Mouse (Mus musculus): ENCODE measurements around the gene Crmp1.

Crmp1 gene

DNA sequence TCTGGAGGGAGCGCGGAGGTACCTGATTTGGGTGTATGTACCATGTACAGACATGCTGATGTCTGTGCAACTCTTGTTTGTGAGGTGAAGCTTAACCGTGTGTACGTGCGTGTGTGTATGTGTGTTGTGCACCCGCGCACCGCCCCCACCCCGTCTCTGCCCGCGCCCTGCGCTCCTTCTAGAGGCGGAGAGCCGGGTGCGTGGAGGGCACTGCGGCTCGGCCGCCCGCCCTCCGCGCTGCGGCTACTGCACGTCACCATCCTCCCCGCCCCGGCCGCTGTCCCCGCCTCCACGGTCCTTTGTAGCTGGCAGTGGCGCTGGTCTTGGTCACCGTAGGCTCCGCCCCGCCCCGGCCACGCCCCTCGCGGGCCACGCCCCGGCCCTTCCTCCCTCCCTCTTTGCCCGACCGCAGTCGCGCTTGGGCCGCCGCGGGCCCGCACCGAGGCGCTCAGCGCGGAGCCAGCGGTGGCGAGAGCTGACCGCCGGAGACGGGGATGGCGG lies at the start of gene Crmp1:
Crmp1 (plus strand) TSS at position 290 of the 501 bp plus-strand sequence.
- in situ Hi-C loops (cut with MboI; ENCODE audit: low sequenced_read_pairs), result no loop called here

DNA sequence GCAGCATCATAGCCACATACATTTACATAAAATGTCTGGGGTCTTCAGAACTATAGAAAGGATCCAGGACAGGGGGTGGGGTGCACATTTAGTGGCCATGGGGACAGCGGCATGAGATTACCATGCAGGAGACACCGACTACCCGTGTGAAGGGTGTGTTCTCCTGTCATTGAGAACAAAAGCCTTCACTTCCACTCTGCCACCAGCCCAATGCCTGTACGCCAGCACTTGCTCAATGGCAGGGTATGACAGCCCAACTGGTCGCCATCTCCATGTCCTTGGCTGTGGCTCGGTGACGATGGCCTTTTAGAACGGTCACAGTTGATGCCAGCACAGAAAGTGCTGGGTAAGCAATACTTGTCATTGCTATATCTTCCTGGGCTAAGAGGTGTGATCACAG lies 45.5 kb upstream of the Crmp1 start:
- in situ Hi-C loops (cut with MboI; ENCODE audit: low sequenced_read_pairs), result no loop called here

DNA sequence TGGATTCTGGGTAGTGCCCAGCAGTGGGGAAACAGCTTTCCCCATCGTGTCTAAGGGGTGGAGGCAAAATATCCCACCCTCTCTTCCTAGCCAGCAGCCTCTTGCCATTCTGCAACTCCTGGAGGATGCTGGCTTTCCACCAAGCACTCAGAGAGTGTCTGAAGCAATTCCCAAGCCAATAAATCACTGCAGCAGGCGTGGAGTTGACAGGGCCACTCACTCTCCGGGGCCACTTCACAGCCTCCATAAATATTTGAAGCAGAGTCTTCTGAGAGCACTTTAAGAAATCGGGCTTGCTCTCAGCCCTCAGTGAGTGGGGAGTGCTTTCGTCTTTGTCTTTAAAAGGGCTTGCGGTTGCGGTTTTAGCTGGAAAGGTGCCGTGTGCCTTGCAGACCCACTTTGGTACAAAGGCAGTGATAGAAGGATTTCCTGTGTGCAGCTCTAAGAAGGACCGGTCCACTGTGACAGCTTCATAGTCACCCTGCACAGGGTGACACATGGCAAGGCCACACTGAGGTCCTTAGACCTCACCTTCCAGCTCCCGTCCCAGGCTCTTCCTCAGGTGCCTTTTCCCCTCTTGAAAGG lies 45.0 kb upstream of the Crmp1 start:
- in situ Hi-C loops (cut with MboI; ENCODE audit: low sequenced_read_pairs), result no loop called here

DNA sequence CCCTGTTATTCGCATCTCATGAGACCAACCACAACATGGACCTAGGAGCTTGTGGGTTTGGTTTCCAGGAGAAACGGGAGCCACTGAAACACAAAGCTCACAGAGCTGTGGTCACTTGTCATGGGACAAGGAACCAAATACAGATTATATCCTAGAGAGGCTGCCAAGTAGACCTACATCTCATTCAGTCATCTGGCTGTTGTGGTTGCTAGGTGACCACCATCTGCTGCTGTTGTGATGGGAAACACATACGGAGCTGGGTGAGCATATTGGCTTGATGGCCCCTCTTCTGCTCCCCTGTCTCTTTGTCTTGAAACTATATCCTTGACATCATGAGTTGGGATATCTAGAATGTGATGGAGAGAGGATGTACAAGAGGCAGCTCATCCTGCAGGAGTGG lies 44.3 kb upstream of the Crmp1 start:
- in situ Hi-C loops (cut with MboI; ENCODE audit: low sequenced_read_pairs), result no loop called here

DNA sequence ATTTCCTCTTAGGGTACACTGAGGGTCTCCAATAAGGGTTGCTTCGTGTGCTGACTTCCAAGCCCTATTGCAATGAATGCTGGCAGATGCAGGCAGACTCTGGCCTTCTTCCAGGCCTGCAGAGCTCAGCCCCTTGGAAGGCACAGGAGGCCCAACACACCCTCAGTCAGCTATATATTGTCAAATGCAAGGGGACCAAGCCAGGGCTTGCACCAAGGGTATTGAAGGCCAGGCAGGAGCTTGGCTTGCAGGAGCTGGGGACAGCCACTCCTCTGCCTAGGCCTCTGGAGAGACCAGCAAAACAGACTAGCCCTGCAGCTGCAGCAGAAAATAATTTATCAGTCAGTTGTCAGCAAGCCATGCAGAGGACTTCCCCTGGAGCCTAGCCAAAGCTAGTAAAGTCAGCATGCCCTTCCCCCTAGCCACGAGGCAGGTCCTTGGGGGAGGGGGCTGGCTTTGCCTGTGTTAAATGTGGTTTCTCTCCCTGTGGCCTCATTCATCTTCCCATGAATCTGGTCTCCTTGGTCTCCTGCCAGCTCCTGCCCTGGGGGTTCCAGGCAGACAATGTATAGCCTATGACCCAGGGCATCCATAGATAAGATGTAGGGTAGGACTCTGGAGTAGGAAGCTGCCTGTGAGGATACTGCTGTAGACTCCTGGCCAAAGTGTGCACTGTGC lies 43.6 kb upstream of the Crmp1 start:
- in situ Hi-C loops (cut with MboI; ENCODE audit: low sequenced_read_pairs), result no loop called here

DNA sequence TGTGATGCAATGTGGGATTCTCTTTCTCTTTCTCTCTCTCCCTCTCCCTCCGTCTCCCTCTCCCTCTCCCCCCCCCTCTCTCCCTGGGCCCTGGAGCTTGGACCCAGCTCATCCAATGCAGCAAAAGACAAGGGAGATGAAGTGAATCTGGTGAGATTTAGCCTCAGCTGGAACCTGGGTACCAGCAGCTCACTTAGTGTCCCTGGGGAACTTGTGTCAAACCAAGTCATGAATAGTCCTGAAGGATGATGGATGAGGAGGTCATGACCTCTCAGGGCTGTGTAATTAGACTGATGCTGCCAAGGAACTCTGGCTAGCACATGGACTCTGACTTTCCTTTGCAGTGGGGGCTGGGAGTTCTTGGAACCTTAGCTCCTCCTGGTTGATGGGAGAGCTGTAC lies 39.5 kb upstream of the Crmp1 start:
- in situ Hi-C loops (cut with MboI; ENCODE audit: low sequenced_read_pairs), result no loop called here

DNA sequence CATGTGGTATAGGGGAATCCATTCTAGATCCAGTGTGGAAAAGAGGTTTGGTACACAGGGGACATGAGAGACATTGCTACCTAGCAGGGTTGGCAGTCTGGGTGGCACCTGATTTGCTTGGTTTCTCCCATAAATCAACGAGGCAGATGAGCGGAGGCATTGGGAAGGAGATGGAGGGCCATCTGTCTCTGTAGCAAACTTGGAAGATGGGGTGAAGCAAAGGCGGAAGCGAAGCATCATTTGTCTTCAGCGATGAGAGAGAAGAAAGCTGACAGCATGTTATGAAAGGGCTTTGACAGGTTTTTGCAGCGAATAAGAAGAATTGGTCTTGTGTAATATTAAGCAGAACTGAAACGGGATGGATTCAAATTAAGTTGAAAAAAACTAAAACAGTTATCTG lies 36.9 kb upstream of the Crmp1 start:
- in situ Hi-C loops (cut with MboI; ENCODE audit: low sequenced_read_pairs), result no loop called here

DNA sequence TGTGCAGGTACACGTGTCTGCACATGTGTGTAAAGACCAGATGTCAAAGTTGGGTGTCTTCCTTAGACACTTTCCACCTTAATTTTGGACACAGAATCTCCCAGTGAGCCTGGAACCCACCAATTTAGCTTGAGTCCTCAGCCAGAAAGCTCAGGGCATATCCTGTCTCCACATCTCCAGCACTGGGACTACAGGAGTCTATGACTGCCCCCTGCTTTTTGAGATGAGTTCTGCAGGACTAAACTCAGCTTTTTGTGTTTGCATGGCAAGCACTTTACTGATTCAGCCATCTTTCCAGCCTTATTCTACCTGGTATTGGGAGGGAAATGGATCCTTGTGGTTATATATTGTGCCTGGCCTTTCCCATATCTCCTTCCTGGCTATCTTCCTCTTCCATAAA lies 36.3 kb upstream of the Crmp1 start:
- in situ Hi-C loops (cut with MboI; ENCODE audit: low sequenced_read_pairs), result no loop called here

DNA sequence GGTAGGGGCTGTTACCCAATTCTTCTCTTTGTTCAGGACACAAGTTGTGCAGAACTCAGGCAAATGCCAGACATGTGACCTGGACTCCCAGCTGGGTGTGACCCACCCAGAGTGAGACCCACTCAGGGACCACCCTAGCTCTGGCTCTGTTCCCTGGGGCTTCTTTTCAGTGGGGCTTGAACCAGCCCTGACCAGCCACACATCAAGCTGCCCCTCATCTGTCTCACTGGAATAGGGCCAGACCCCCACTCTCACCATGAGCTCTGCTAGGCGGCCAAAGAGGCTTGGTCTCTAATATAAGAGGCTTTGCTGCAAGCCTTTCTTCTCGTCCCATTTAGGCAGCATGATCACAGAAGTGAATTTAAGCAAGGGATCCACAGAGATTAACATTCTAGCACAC lies 35.4 kb upstream of the Crmp1 start:
- in situ Hi-C loops (cut with MboI; ENCODE audit: low sequenced_read_pairs), result no loop called here

DNA sequence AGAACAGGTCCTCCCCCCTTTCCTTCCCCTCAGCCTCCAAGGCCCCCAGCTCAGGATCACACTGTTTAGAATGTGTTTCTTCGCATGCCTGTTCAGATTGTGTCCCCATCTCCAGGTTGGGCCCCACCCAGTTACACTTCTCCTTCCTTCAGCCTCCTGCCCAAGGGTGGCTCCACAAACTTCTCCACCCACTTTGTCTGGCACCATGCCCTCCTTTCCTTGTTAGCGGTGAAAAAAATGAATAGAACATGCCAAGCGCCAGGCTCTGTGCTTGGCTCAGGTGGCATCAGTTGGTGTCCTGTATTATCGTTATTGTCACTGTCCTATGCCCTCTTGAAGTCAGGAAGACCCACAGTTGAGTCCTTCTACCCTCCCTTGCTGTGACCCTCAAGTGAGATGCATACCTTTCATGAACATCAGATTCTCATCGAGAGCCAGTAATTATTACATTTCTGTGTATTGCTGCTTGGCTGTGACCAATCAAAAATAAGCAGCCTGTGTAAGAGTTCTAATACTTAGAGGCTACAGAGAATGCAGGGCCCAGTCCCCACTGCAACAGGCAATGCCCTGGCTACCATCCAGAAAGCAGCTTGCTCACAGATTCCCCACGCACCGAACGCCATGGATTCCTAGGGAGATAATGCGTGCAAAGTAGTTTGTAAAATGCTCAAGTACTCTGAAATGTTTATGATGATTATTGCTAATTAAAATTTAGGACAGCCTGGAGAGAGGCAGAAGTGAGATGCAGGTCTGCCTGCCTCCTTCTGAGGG lies 28.6 kb upstream of the Crmp1 start:
- in situ Hi-C loops (cut with MboI; ENCODE audit: low sequenced_read_pairs), result no loop called here

DNA sequence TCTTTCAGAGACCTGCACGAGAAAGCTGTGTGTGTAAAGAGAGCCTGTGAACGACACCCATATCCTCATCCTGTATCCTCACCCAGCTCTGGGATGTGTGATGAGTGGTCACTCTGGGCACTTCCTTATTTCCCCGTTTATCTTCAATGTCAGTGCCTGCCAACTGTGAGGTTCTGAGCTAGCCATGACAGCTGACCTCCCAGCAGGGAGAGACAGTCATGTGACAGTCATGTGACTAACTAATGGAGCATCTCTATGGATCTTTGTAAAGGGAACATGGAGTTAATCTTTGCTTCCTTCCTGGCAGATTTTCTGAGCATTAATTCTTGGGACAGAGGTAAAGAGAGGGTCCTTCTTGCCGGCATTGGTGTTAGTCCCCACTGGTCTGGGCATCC lies 28.0 kb upstream of the Crmp1 start:
- in situ Hi-C loops (cut with MboI; ENCODE audit: low sequenced_read_pairs), result no loop called here

DNA sequence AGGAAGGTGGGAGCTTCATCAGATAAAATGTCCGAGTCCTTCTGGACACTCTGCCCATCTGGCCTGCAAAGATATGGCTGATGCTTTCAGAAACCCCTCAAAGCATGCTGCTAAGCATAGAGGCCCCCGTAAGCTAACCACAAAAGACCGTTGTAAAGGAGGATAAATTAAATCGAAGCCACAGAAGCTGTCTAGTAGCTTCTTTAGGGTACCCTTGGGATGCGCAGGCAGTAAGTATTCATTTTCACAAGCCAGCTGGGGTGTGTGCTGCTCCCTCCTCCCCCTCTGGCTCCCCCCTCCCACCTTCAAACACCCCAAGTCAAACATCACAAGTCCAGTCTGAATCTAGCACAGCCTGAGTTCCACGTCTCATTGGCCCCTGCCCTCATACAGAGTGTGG lies 27.1 kb upstream of the Crmp1 start:
- in situ Hi-C loops (cut with MboI; ENCODE audit: low sequenced_read_pairs), result no loop called here

DNA sequence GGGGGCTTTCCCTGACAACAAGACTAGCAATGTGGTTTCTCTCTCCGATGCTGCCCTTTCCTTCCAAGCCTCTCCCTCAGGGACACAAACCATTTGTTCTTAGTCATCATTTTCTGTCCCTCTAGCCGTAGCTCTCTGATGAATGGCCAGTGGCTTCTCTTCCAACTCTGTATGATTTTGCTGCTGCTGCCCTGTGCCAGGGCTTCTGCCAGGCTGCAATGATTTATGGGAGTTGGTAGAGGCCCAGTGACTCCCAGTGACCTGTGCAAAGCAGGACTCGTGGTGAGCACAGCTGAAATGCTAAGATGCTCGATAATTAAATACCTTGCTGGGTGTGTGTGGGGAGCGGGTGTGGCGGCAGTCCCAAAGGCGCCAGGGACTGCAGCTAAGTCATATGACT lies 26.5 kb upstream of the Crmp1 start:
- in situ Hi-C loops (cut with MboI; ENCODE audit: low sequenced_read_pairs), result no loop called here

DNA sequence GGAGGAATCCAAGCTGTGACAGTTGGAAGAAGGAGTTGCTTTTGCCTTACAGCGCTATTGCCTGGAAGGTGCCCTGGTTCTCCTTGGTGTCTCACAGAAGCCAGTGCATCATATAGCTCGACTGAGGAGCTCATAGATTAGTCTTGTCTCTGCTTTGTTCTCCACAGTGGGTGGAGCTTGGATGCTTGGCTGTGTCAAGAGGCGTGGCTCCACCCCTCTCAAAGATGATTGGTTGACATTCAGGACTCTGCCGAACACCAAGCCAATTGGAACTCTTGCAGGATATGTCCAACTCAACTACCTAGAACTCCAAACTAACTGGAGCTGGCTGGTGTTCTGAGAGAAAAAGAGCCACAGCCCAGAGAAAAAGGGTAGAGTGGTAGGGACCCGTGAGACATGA lies 22.1 kb upstream of the Crmp1 start:
- in situ Hi-C loops (cut with MboI; ENCODE audit: low sequenced_read_pairs), result no loop called here

DNA sequence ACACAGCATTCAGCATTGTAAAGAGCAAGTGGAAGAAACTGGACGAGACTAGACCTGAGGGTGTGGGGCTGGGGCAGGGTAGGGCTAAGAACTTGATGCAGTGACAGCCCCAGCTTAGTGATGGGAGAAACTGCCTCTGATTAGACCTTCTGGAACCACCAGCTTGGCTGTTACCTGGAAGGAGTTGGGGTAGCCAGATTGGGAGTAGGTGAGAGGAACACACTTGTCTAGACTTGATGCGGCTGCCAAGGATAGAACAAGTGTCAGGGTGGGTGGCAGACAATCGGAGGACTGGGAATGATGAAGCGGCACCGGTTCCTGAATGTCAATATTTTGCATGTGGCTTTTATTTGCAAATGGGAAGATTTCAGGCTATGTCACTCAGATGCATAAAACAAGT lies 21.2 kb upstream of the Crmp1 start:
- in situ Hi-C loops (cut with MboI; ENCODE audit: low sequenced_read_pairs), result no loop called here

DNA sequence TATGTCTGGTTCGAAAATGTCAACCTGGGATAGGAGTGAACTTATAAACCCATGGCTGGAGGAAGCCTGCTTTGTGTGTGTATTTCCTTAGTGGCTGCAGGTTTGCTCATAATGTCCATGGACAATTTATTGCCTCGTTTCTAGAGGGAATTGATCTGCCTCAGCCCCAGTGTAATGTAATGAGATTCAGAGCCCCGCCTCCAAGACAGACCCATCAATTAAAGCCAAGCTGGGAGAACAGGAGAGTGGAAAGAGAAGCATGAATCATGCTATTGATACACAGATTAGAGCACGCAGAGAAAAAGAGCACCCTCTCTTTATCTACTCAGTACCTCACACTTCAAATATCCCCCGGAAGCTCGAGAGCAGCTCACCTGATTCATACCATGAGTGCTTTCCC lies 20.2 kb upstream of the Crmp1 start:
- in situ Hi-C loops (cut with MboI; ENCODE audit: low sequenced_read_pairs), result no loop called here

DNA sequence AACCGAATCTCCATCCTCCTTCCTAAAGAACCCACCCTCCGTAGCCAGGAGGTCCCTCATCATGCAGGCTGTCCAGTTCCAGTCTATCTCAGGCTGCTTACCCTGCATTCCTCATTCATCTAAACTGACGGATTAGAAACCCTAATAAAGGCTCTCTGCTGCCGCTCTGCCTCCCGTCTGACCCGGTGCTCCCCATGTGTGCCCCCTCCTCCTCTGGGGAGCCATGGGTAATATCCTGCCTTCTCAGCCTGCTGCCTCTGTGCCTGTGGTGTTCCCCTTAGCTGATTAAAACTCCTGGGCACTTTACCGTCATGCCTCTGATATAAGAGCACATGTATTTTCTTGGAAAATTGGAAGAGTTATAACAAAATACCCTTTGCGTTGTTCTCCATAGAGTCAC lies 19.4 kb upstream of the Crmp1 start:
- in situ Hi-C loops (cut with MboI; ENCODE audit: low sequenced_read_pairs), result no loop called here

DNA sequence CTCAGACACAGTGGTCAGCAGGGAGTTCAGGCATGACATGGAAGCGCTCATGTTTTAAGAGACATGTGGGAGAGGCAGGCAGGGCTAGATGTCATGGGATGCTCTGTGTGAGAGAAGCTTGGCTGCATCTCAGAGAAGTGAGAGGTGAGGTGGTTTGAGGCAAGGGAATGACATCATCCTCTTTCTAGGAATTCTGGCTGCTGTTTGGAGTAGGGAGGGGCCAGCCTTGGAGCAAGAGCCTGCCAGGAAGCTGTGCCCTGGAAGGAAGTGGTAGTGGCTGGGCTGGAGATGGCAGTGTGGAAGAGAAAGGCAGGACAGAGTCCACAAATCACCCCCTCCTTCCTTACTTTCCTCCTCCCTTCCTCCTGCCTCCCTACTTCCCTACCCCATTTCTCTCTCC lies 16.0 kb upstream of the Crmp1 start:
- in situ Hi-C loops (cut with MboI; ENCODE audit: low sequenced_read_pairs), result no loop called here

DNA sequence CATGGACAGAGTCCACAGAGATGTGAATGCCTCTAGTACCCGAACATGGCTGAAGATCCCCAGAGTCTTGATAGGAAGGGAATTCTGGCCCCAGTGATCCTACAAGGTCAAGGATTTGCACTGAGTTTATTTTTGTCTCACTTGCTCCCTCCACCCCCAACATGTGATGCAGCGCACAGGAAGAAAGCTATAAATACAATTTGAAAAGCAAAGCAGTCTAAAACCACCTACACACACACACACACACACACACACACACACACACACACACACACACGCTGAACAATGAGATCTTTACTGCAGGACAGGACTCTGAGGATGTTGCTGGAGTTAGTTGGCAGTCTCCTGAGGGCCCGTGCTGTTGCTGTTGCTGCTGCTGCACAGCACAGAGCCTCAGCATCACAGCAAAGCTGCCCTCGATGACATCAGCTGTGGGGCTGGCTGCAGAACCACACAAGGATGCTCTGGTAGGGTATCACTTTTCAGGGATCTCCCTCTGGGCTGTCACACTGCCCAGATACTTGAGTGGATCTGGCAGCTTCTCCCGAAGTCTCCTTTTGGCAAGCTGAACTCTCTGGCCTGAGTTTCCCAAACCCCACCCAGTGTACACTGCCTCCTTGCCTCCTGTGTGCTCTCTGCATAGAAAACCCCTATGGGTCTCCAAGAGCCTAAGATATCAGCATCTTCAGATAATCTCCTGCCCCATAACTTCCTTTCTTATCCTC lies 13.6 kb upstream of the Crmp1 start:
- in situ Hi-C loops (cut with MboI; ENCODE audit: low sequenced_read_pairs), result no loop called here

DNA sequence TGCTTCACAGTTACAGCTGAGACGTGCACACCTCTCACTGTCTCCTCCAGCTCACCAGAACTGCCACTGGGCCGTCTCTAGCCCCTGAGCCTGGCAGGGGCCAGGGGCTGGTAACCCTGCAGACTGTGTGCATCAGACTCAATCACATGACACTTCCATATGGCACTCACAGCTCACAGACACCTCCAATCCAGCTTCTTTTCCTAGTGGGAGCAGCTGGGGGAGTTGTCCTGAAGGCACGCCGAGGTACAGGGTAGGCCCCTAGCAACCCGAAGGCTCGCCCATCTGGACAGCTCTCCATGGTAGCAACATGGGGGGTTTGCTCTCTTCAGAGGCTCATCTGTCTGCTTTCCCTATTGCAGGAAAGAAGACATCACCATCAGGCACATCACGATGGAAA lies 12.8 kb upstream of the Crmp1 start:
- in situ Hi-C loops (cut with MboI; ENCODE audit: low sequenced_read_pairs), result no loop called here

DNA sequence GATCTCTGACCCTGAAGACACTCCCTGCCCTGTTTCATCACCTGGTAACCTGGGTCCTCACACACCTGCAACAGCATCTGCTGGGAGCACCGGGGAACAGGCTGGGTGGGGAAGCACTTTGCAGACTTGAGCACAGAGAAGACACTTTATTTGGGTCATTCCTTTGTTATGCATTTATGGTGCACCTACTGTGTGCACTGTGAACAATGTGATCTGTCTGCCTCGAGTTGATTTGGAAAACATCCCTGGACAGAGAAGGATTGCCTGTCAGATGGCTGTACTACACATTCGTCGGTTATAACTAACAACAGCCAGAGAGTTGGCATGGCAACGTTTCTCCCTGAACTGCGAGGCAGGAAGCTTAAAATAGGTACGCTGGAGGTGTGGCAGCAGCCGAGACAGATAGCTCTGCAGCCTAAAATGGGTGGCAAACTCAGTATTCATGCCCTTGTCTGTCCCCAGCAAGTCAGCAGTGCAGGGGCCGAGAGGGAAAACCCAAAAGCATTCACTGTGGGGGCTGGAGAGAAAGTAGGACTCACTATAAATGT lies 8.7 kb upstream of the Crmp1 start:
- in situ Hi-C loops (cut with MboI; ENCODE audit: low sequenced_read_pairs), result no loop called here
